Mouse (Mus musculus) limb, embryonic 14.5 days (tissue): Measurements from ENCODE around the gene Wnt10b. TPM values are rescaled to one million over a fixed set of nuclear protein-coding genes. Genes with fewer than 3 reads are reported as not detected.

Source experiments
- ATAC-seq: fragments of 200-750 bp; cut with Nextera tagmentation; 2 replicates; pipeline ENCODE4 v1.8.0; 2017; ENCODE audit warnings: low read depth, moderate number of reproducible peaks, moderate TSS enrichment; ENCODE audit not compliant: low FRiP score
- DNase-seq: peaks from one replicate; pipeline ENCODE4 v3.0.0-alpha.2; 2015; ENCODE audit warnings: low spot score
- H3K27ac ChIP-seq: fragments of 300-500 bp; sonication (generic); replicated peaks from 2 replicates; pipeline ENCODE4 v1.5.1; 2014; ENCODE audit warnings: low read depth, mild to moderate bottlenecking, low read length, moderate library complexity, mixed read lengths
- H3K27me3 ChIP-seq: fragments of 300-500 bp; sonication (generic); 2 replicates; pipeline ENCODE4 v1.6.1; 2014; ENCODE audit warnings: low read length, mixed read lengths; ENCODE audit not compliant: control insufficient read depth, insufficient read depth
- H3K36me3 ChIP-seq: fragments of 300-500 bp; sonication (generic); 2 replicates; pipeline ENCODE4 v1.6.1; 2014; ENCODE audit warnings: mild to moderate bottlenecking, low read length, moderate library complexity, mixed read lengths; ENCODE audit not compliant: control insufficient read depth, insufficient read depth
- H3K4me1 ChIP-seq: fragments of 300-500 bp; sonication (generic); 2 replicates; pipeline ENCODE4 v1.6.1; 2014; ENCODE audit warnings: antibody characterized with exemption, low read length, mixed read lengths; ENCODE audit not compliant: control insufficient read depth, insufficient read depth
- H3K4me2 ChIP-seq: fragments of 300-500 bp; sonication (generic); replicated peaks from 2 replicates; pipeline ENCODE4 v1.6.1; 2014; ENCODE audit warnings: low read depth, mild to moderate bottlenecking, low read length, moderate library complexity; ENCODE audit not compliant: severe bottlenecking
- H3K4me3 ChIP-seq: fragments of 300-500 bp; sonication (generic); replicated peaks from 2 replicates; pipeline ENCODE4 v1.5.1; 2014; ENCODE audit warnings: low read length
- H3K9ac ChIP-seq: fragments of 300-500 bp; sonication (generic); 2 replicates; pipeline ENCODE4 v1.6.1; 2014; ENCODE audit warnings: mild to moderate bottlenecking, low read depth, low read length, moderate library complexity; ENCODE audit not compliant: severe bottlenecking
- H3K9me3 ChIP-seq: fragments of 300-500 bp; sonication (generic); 2 replicates; pipeline ENCODE4 v1.6.1; 2016; ENCODE audit warnings: low read length; ENCODE audit not compliant: control insufficient read depth
- POLR2A ChIP-seq: fragments of 200-500 bp; IDR thresholded peaks from 2 replicates; pipeline ENCODE4 v1.8.0; 2012; ENCODE audit warnings: inconsistent platforms, mild to moderate bottlenecking, moderate library complexity, borderline replicate concordance; ENCODE audit not compliant: insufficient read depth, insufficient read length; ENCODE audit errors: extremely low read depth
- WGBS: fragments of 180-500 bp; shearing (Covaris S2); extraction: QIAGEN DNeasy Blood & Tissue Kit; methylation state at CpG from one replicate; pipeline ENCODE4 v1.1.7; 2014; 5-methylcytosine and 5-hydroxymethylcytosine counted together
- polyA plus RNA-seq, 2 experiments: library from polyadenylated mRNA; depleted of rRNA in 1 of 2; stranded (reverse) in 1 of 2; unstranded in 1 of 2; fragments of >200 nt; fragmentation: Nextera tagmentation in 1 of 2; extraction: Ambion mirVana in 1 of 2; gene quantifications; 2 replicates each; pipeline versions ENCODE4 v1.2.1 to v1.2.3; 2012 to 2014

Wnt10b gene
- polyA plus RNA-seq, 2 experiments, result 6.3 to 14.9 TPM

GRCm38 (mm10) chr15:98742766-98743428, 35.1 kb downstream of the Wnt10b start:
- peaks cover 44% of the 10 kb centered on the region for H3K36me3 ChIP-seq
- ATAC-seq, result no peak

GRCm38 (mm10) chr15:98740219-98740618, 37.7 kb downstream of the Wnt10b start:
- no peak for ATAC-seq
- H3K9me3 ChIP-seq, result no peaks in the 10 kb centered on the region
- 86% methylated on average over 8 of the region's 8 CpGs for WGBS
- H3K4me1 ChIP-seq, result no peaks in the 10 kb centered on the region
- H3K4me2 ChIP-seq, result no peak overlapping the region
- H3K4me3 ChIP-seq, result no peak overlapping the region
- no peak overlapping the region for H3K27ac ChIP-seq
- H3K36me3 ChIP-seq, result peaks cover 65% of the 10 kb centered on the region
- TF ChIP-seq POLR2A, result no peak
- H3K27me3 ChIP-seq, result no peaks in the 10 kb centered on the region
- no peak for DNase-seq
- H3K9ac ChIP-seq, result no peak overlapping the region

More at GRCm38 (mm10) chr15:98742766-98743428, 35.1 kb downstream of the Wnt10b start:
- WGBS, result 76% methylated on average over 8 of the region's 8 CpGs
- no peak for DNase-seq
- Histone ChIP-seq H3K4me1 (no peaks in the 10 kb centered on the region), H3K27ac (no peak overlapping the region), H3K9ac (no peak overlapping the region), H3K9me3 (no peaks in the 10 kb centered on the region), H3K27me3 (no peaks in the 10 kb centered on the region), H3K4me2 (no peak overlapping the region), H3K4me3 (no peak overlapping the region)
- no peak for TF ChIP-seq POLR2A

GRCm38 (mm10) chr15:98738796-98739195, 39.2 kb downstream of the Wnt10b start:
- no peak overlapping the region for H3K4me2 ChIP-seq
- H3K9me3 ChIP-seq, result no peaks in the 10 kb centered on the region
- no peak overlapping the region for H3K9ac ChIP-seq
- H3K4me1 ChIP-seq, result no peaks in the 10 kb centered on the region
- no peak overlapping the region for H3K4me3 ChIP-seq
- H3K36me3 ChIP-seq, result peaks cover 73% of the 10 kb centered on the region
- 76% methylated on average over 4 of the region's 4 CpGs for WGBS
- DNase-seq (no peak), ATAC-seq (no peak)
- no peak overlapping the region for H3K27ac ChIP-seq
- TF ChIP-seq POLR2A, result no peak
- no peaks in the 10 kb centered on the region for H3K27me3 ChIP-seq

- Histone ChIP-seq H3K9ac (no peak overlapping the region), H3K27me3 (no peaks in the 10 kb centered on the region), H3K4me3 (no peak overlapping the region), H3K4me1 (no peaks in the 10 kb centered on the region), H3K36me3 (peaks cover 73% of the 10 kb centered on the region), H3K9me3 (no peaks in the 10 kb centered on the region), H3K4me2 (no peak overlapping the region), H3K27ac (no peak overlapping the region)
- ATAC-seq, result no peak
- TF ChIP-seq POLR2A, result no peak
- DNase-seq, result no peak
Observed at GRCm38 (mm10) chr15:98737881-98738280, 40.1 kb downstream of the Wnt10b start.

- no peaks in the 10 kb centered on the region for H3K27me3 ChIP-seq
- no peak overlapping the region for H3K27ac ChIP-seq
- H3K9me3 ChIP-seq, result no peaks in the 10 kb centered on the region
- DNase-seq (no peak), ATAC-seq (no peak)
- H3K4me3 ChIP-seq, result no peak overlapping the region
- WGBS, result 94% methylated on average over 10 of the region's 10 CpGs
- peaks cover 61% of the 10 kb centered on the region for H3K36me3 ChIP-seq
- TF ChIP-seq POLR2A, result no peak
- H3K4me2 ChIP-seq, result no peak overlapping the region
- H3K4me1 ChIP-seq, result no peaks in the 10 kb centered on the region
- no peak overlapping the region for H3K9ac ChIP-seq
Observed at GRCm38 (mm10) chr15:98736521-98736920, 41.4 kb downstream of the Wnt10b start.
